Mouse (Mus musculus) adrenal gland, postnatal 14 days (tissue): ENCODE results near the gene Myod1. TPM values are rescaled to one million over a fixed set of nuclear protein-coding genes. Genes with fewer than 3 reads are reported as not detected.

Experiments
- DNase-seq: peaks from one replicate; pipeline ENCODE4 v3.0.0; 2021; ENCODE audit warnings: mixed read lengths
- total RNA-seq: library from RNA; stranded (reverse); gene quantifications from 2 replicates; pipeline ENCODE4 v1.2.3, GENCODE M21; 2021

Gene Myod1
- total RNA-seq, 1 experiment from 2014 or later = not detected

DNA sequence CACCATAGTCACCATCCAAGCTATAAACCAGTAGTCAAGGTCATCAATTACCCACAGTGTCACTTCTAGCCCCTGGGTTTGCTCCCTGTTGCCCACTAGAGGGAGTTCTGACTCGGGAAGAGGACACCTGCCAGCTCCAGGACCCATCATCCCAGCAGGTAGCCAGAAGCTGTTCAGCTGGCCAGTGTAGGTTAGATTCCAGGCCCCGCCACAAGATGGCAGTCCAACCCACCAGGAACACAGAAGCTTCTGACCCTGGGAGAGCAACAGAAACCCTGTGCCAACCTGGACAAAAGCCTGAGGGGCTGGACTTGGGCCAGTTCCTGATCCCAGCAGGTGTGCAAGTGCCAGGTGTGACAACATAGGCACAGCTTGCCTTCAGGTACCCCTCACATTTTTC is 16.8 kb downstream of the Myod1 start:
- DNase-seq = peak; percentile 86

DNA sequence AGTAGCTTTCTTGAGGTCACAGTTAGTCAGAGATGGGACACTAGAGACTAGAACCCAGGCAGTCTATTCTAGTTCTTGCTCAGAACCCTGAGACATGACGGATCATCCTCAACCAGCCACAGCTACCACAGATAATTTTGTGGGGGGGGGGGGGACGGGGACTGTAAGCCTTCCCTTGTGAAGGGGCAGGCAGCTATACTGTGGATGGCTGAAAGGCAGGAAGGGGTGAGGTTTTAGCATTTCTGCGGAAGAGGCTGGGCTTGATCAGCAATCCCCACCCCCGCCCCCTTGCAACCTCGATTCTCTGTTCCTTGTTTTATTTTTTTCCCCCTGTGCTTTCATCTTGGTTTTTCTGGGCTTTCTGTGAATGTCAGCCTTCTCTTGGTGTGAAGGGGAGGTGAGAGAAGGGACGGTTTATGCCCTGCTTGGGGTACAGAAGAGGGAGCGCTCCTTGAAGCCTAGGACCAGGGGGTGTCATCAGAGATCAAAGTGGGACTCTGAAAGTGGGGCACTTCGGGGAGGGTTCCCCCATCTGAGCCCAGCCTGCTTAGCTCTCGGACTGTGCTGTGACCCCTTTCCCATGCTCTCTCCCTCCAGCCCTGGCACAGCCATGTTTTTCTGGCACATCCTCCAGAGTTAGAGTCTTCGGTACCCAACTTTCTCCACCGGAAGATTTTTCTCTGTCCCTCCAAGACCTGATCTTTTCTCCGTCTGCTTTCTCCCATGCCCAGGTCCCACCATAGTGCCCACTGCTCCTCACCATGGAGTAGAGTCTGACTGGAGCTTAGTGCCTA is 17.6 kb downstream of the Myod1 start:
- no peak for DNase-seq

DNA sequence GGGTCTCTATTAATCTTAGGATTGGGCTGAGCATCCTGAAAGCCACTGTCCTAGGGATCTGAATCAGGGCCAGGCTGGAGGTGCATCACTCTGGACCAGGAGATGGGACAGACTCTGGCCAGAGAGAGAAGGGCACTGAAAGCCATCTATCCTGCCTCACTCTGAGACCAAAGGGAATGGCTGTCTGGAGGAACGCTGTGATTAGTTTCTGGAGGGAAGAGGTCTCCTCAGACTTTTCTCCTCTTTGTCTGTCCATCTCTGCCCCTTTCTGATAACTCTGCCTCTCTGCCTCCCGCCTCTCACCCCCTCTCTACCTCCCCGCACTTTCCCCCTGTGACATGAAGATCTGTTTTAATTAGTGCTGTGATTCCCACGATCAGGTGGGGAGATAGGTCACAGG is 18.7 kb downstream of the Myod1 start:
- no peak for DNase-seq

DNA sequence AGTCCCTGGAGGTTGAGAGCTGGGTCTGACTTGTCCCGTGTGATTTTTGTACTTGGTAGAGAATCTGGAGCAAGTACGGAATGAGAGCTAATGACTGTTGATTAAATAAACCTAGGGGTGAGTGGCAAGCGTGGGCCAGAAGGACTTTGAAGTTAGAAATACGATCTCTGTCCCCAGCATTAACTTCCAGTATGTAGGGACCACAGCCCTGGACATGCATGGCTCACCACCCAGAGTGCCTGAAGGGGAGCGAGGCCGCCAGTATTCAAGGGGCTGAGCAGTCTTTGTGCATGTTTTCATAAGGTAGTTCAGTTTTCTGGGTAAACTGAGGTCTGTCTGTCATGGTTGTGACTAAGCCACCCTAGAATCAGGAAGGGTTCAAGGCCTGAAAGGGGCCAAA is 19.3 kb downstream of the Myod1 start:
- DNase-seq = no peak

DNA sequence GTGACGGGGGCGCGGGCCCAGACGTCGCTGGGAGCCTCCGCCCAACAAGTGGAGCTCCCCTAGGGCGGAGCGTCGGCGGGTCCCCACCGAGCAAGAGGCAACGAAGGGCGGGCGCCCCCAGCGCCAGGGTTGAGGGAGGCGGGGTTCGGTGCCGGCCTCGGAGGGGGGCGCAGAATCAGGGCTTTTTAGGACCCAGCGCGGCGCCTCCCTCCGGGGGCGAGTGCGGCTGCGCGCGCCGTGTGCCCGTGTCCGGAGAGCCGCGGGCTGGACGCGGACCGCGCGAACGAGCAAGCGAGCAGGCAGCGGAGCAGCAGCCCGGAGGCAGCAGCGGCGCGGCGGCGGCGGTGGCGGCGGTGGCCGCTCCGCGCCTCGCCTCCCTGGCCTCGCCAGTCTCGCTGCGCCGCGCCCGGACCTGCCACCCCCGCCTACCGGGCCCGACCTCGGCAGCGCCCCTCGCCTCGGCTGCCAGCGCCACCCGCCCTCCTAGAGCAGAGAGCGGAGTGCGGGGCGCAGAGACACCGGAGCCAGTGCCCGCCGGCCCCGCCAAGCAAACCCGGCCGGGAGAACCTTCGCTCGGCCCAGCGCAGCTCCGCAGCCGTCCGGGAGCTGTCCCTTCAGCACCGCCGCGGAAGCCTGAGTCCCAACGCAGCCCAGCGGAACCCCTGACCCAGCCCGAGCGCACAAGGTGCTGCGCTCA is 20.1 kb downstream of the Myod1 start, which contains the start of gene Kcnc1:
TSS of gene Kcnc1 (plus strand) at position 267 of the 697 bp plus-strand sequence.
- DNase-seq = peak; percentile 92

DNA sequence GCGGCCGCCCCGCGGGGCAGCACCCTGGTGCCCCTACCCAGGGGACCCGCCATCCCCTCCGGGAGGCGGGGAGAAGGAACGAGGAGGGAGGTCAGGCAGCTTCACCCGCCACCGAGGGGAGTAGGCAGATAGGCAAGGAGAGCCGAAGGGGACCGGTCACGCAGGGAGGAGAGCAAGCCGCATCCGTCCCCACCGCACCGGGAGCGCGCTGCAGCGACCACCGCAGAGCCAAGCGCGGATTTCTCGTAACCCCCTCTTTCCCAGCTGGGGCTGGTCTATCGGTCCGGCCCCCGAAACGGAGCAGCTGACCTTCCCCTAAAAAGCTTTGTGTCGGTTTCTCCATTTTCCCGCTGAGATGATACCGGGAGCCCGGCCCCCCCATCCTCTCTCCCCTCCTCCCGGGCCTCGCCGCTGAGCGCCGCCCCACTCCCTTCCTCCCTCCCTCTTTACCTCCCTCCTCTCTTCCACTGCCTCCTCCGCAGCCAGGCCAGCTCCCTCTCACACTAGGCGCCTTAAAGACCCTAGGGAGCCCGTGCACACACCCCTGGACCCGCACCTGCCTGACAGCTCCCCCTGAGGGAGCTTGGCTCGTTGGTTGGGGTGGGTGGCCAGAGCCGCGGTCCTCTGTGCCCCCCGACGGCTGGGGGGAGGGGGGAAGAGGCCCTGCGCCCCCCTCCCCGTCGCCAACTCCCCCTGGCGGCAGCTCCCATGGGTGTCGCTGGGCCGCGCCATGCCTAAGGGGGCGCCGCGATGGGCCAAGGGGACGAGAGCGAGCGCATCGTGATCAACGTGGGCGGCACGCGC is 20.9 kb downstream of the Myod1 start:
- peak; percentile 14 for DNase-seq

DNA sequence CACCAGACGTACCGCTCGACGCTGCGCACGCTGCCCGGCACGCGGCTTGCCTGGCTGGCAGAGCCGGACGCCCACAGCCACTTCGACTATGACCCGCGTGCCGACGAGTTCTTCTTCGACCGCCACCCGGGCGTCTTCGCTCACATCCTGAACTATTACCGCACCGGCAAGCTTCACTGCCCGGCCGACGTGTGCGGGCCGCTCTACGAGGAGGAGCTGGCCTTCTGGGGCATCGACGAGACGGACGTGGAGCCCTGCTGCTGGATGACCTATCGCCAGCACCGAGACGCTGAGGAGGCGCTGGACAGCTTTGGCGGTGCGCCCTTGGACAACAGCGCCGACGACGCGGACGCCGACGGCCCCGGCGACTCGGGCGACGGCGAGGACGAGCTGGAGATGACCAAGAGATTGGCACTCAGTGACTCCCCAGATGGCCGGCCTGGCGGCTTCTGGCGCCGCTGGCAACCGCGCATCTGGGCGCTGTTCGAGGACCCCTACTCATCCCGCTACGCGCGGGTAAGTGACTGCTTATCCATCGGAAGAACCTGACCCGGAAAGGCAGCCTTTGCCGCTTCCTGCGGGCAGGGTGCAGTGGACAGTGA is 21.6 kb downstream of the Myod1 start:
- no peak for DNase-seq

DNA sequence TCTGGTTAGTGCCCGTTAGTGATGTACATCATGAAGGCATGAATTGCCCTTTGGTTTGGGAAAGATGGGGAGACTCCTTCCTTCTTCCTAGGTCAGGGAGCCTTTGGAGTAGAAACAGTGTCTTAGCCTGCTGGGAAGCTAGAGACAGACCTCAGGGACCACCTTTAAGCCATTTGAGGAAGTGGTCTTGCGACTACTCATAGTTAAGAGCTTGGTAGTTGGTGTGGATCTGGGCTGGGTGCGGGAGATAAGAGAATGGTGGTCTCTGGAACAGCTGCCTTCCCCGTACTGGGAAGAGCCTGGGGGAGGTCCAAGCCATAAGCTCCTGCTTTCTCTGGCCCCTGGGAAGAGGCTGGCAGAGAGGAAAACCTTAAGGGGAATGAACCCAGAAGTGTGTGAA is 22.3 kb downstream of the Myod1 start:
- no peak for DNase-seq

DNA sequence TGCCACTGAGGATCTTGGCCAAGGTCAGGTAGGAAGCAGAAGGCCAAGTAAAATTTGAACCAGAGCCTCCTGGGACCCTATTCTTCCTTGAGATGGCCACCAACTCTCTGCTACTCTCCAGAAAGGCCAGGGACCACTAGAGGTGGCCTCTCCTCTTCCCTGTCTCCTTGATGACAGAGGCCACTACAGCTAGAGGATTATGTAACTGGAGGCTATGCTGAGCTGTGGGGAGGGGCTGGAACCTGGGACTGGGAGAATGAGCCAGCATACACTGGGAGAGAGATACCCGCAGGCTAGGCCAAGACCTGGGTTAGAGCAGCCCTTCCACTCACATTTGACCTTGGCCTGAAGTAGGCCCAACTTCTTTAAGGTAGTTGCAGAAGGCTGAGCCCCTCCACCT is 23.4 kb downstream of the Myod1 start:
- no peak for DNase-seq

DNA sequence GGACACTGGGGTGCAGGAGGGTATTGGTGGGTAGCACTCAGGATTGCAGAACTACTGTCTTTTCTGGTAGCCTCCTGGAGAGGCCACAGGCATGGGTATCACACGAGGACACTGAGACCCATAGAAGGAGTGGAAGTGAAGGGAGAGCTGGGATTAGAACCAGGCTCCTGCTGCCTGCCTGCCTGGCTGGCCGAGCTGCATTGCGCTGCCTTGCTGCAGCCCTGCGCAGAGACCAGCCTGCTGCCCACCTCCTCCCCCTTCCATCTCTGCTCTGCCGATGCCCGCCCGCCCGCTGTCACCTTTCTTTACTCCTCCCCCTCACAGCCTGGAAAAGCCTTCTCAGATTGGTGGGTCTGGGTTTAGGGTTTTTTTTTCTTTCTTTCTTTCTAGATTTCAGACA is 24.1 kb downstream of the Myod1 start:
- no peak for DNase-seq

DNA sequence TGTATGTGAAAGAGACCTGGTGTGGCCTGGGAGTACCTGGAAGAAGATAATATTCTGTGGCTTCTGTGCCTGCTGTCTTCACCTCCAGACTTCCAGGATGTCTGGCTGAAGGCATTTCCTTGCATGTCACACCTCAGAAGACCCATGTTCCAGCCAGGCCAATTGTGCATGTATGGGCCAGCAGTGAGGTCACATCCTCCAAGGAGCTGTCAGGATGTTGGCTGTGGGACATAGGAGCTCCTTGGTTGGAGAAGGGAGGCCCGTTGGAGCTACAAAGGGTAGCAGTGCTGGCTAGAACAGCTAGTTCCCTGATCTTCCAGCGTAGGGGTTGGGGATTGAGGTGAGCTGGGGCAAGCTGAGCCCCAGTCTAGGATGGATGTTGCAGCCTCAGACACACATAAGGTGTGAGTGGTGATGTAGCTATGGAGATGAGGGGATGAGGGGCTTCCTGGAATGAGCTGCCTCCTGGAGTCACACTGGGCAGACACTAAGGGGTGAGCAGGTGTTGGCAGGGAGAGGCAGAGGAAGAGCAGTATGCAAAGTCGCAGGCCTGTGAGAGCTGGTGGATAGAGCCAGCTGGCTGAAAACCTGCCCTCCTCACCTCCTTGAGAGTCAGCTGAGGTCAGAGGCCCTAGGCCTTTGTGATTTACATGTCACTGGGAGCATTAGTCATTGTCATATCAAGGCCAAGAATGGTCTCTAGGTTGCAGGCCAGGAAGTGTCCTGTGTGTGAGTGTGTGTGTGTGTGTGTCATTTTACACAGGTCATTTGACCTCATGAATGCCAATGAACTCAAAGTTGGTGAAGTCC is 25.3 kb downstream of the Myod1 start:
- DNase-seq = no peak

DNA sequence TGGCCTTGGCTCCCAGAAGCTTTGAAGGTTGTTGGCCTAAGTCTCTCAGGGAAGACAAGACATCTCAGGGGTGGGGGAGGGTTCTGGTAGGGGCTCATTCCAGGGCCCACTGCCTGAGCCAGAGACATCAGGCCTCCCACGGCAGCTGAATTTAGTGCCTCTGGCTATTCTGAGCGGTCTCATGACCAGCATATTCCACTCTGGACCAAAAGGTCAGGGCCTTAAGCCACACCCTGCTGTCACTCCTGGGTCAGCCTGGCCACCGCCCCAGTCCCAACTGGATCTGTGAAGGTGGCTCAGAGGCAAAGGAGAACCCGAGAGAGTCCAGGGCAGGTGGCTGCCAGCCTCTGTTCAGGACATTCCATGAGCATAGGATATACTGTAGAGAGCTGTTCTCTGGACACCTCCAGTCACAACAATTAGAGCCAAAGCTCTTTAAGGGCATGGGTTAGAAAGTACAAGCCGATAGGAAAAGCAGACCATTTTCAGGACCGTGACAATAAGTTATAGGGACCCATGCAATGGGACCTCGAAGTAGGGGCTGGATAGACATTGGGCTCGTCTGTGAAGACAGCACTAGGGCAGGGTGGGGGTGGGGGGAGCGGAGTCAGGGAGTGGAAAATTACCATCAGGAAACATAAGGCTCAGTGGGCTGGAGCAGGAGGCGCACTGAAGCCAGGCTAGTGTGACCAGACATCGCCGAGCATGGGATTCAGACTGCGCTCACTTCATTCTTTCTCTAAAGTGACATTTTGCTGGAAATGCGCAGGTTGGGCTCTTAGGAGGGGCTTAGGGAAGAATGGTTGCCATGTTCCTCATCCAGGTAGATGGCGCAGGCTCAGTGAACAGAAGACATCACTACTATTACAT is 27.6 kb downstream of the Myod1 start:
- DNase-seq = no peak

DNA sequence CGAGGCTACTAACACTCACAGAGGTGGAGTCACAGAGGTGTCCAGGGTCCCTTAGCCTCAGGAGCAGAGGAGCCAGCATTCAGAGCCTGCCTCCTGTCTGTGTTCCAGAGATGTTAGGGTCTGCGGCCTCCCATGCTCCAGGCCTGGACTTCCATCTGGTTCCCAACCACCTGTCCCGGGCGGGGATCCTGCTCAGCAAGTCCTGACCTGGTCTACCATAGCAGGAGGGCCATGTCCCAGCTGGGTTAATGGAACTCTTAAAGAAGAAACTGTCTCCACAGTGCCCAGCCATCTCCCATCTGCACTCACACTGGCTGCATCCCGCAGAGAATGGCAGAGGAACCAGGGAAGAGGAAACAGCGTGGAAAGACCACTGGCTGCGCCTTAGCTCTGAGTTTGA is 28.5 kb downstream of the Myod1 start:
- no peak for DNase-seq

DNA sequence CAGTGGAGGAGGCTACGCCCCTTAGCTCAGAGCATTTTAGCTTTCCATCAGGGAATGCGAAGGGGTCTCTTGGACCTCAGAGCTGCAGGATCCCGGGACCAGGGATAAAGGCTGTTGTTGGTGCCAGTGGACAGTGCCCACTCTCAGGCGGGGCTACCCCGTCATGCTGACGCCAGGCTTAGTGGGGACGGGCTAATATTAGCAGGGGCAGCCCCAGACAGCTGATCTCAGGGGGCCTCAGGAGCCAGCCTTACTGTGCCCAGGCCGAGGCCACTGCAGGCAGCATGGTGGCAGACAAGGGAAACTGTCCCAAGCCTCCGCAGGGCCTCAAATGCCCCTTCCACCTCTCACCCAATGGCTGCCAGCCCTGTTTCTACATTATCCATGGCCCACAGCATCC is 32.3 kb downstream of the Myod1 start:
- no peak for DNase-seq

DNA sequence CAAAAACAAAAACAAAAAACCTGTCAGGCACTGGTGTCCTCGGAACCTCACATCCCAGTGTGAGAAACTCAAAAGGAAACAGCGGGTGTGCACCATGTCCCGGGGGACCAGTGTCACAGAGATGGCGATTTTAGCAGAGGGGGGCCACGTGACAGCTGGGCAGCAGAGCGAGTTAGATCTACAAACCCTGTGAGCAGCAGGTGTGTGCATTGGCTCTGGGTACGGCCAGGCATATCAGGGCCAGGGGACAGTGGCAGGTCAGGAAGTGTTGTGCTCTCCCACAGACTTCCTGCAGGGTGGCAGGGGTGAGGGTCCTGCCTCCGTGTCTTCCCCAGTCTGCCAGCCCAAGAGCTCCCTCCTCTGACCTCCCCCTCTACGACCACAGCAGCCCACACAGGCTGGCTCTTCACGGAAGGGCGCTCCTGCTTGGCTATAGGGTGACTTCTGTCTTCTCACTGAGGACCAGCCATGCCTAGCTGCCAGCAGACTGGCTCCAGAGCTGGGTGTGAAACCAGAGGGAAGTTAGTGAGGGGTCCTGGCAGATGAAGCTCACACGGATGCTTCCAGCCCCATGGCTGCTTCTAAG is 33.0 kb downstream of the Myod1 start:
- no peak for DNase-seq

DNA sequence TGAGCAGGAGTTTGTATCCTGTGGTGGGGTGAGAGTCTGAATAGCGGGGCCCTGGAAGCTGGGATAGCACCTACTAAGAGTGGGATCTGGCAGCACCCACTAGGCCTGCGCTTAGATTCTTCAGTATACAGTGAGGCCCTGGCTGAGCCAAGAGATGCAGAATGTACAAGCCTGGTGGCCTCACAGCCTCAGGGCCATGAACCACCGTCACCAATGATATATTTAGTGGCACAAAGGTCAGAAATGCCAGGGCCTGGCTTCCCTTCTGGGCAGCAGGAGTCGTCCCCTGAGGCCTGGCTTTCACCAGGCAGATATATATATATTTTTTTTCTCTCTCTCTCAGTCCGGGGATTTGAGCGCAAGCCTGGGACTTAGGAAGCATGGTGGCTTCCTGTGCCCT is 34.5 kb downstream of the Myod1 start:
- DNase-seq = no peak

DNA sequence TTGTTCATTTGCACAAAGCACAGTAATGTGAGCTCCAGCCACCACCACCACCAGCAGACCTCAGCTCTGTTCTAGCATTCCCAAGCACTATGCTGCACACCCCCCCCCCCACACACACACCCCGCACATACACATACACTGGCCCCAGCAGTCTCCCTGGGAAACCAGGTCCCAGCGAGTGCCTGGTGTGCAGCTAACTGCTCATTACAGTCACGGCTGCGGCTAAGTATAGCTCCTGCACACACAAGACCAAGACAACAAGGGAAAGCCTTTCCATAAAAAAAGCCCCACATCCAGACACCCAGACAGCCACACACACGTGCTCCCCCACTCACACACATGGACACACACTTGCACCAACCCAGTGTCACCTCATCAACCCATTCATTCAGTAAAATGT is 36.5 kb downstream of the Myod1 start:
- no peak for DNase-seq

DNA sequence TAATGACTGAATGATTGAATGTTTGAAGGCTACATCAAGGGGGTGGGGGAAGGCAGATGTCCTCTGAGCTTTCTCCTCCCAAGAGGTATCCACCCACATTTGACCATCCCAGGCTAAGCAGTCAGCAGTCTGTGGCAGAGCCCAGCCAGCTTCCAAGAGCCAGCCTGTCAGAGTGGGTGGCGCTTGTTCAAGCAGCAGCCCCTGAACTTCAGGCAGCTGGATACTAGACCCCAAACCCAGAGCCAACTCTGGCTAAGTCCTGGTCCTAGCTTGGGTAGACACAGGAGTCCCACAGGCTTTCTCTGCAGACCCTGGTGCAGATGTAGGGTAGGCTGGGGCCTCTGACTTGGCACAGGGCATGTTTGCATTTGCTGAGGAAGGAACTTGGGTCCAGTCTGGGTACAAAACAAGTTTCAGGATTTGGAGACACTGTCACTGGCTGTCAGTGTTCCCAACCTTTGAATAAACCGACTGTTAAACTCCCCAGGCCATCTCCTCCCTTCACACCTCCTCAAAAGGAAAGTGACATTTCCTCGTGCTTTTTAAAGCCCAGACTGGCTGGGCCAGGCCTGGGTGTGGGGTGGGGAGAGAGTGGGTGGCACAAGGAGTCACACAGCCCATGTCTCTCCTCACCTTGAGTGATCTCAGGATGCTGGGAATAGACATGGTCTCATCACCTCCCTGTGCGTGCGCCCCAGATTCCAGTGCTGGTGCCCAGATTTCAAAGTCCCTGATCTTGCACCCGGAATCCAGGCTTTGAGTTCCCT is 37.9 kb downstream of the Myod1 start:
- no peak for DNase-seq

DNA sequence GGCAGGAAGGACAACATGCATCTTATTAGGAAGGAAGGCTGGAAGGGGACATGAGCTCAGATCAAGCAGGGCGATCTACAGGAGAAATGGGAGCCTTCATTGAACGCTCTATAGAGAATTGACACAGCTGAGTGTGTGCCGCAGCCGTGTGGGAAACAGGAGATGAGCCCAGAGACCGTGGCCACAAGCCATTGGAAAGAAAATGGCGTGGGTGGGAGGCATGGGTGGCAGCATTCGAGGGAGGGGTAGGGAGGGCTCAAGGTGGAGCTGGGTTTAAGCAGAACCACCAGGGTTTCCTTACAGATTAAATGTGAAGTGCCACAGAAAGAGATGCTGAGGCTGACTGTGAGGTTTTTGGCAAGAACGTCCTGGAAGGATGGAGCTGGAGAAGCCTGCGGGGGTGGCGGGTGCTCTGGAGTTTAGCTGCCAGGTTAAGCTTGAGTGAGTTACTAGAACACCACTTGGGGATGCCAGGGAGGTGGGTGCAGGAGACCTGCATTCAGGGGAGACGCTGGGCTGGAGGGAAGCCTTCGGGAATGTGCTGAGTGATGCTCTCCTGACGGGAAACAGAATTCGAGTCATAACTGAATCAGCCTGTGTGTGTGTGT is 39.6 kb downstream of the Myod1 start:
- no peak for DNase-seq
